Mouse (Mus musculus) kidney, adult 2 months (tissue): ENCODE data around the gene Egr2.

ENCODE experiments used
- CTCF ChIP-seq: fragments of 200-500 bp; conservative IDR thresholded peaks from 2 replicates; pipeline ENCODE4 v1.5.1; 2011; ENCODE audit warnings: low read depth, mild to moderate bottlenecking, control low read depth, low read length, moderate library complexity, mixed read lengths; ENCODE audit not compliant: insufficient read depth, insufficient read length
- POLR2A ChIP-seq: fragments of 200-500 bp; IDR thresholded peaks from one replicate; pipeline ENCODE4 v1.6.1; 2011; ENCODE audit warnings: low read depth, low read length, control low read depth

- TF ChIP-seq CTCF: no peak
- no peak for TF ChIP-seq POLR2A
Observed at GRCm38 (mm10) chr10:67559765-67560394, 24.6 kb downstream of the Egr2 start.
